Comparison of ENCODE assay signal across 22 mouse cellular contexts in genomic region chr5:110137816-110138215, GRCm38 (mm10). TPM values are rescaled to one million over a fixed set of nuclear protein-coding genes. Genes with fewer than 3 reads are reported as not detected.
DNase-seq lines count a peak whose midpoint lies in the region; TF ChIP-seq lines count a peak whose summit lies in the region.
"Had no signal": no experiment of that assay in that cellular context is flagged by ENCODE, and none has a peak within 500 bp of the region (broad histone marks: within the 10 kb centered on the region; RNA-seq: fewer than 3 reads in every experiment).

No protein-coding gene starts in this region.

- peak overlapping the region; percentile 23; the same call in 1 of the 2 replicates for H3K27ac ChIP-seq in MEL (ENCODE audit: control insufficient read depth, low read depth, low read length)
- H3K27ac ChIP-seq: embryonic facial prominence, embryonic 10.5 days; embryonic facial prominence, embryonic 12.5 days; forebrain, embryonic 13.5 days; forebrain, embryonic 15.5 days had no signal

- peak; percentile 67 for DNase-seq in A20 (ENCODE audit: low read depth, low spot score)
- DNase-seq in B cell, adult 2 months, result peak; percentile 5 to 38
- peak; percentile 62 for DNase-seq in MEL (ENCODE audit: low read depth, low spot score)
- DNase-seq in splenic B cell, adult 2 months (ENCODE audit: low read depth, low spot score), result peak; percentile 29
- DNase-seq in adrenal gland, adult 18-20 months (ENCODE audit: low spot score in 2 of 2), result no peak
- DNase-seq in kidney, postnatal 14 days, result no peak
- DNase-seq in ovary, postnatal 14 days (ENCODE audit: low spot score), result no peak
- DNase-seq: adrenal gland, adult 2 months; adrenal gland, postnatal 10 days; adrenal gland, postnatal 25 days; cerebellum, adult 11 months; cerebellum, adult 18-20 months; cerebellum, adult 8-10 months; cerebellum, adult 9-11 months; cerebellum, postnatal 25 days; forebrain, postnatal 0 days had no signal

- no peaks in the 10 kb centered on the region for H3K27me3 ChIP-seq in MEL (ENCODE audit: control insufficient read depth in 1 of 2, insufficient read depth in 2 of 2, low read length in 2 of 2)
- H3K27me3 ChIP-seq in splenic B cell, adult 2 months (ENCODE audit: control insufficient read depth, insufficient read depth, low read length, poor library complexity, severe bottlenecking), result no peaks in the 10 kb centered on the region
- H3K27me3 ChIP-seq: embryonic facial prominence, embryonic 12.5 days; forebrain, embryonic 13.5 days; forebrain, embryonic 15.5 days; Patski had no signal

- TF ChIP-seq EP300 in MEL (IDR thresholded peaks at IDR 0.05; ENCODE audit: low read depth in 1 of 2, low read length in 2 of 2), result no peak

- TF ChIP-seq CTCF in MEL (IDR thresholded peaks at IDR 0.05 in 2 of 3, conservative IDR thresholded peaks at IDR 0.05 in 1 of 3; ENCODE audit: control insufficient read depth in 1 of 3, insufficient read depth in 1 of 3, low read depth in 2 of 3, low read length in 3 of 3, poor library complexity in 1 of 3, severe bottlenecking in 1 of 3), result no peak

- no peaks in the 10 kb centered on the region for H3K9me3 ChIP-seq in MEL (replicated peaks; ENCODE audit: insufficient read depth, low read length)
- H3K9me3 ChIP-seq: embryonic facial prominence, embryonic 10.5 days; embryonic facial prominence, embryonic 12.5 days; forebrain, embryonic 13.5 days; forebrain, embryonic 15.5 days had no signal

- TF ChIP-seq POLR2A in MEL (IDR thresholded peaks at IDR 0.05; ENCODE audit: control insufficient read depth in 1 of 2, insufficient read depth in 1 of 2, low read depth in 1 of 2, low read length in 2 of 2, poor library complexity in 1 of 2), result no peak

- H3K79me2 ChIP-seq in MEL (ENCODE audit: control insufficient read depth, insufficient read depth, low read length, poor library complexity), result peaks cover 21% of the 10 kb centered on the region

- H3K4me3 ChIP-seq in MEL (ENCODE audit: control insufficient read depth in 1 of 2, insufficient read depth in 1 of 2, low read depth in 2 of 2, low read length in 2 of 2), result no peak overlapping the region
- H3K4me3 ChIP-seq: embryonic facial prominence, embryonic 10.5 days; embryonic facial prominence, embryonic 12.5 days; forebrain, embryonic 13.5 days; forebrain, embryonic 15.5 days had no signal

- no peak overlapping the region for H3K9ac ChIP-seq in MEL (ENCODE audit: control insufficient read depth, low read depth, low read length, poor library complexity, severe bottlenecking)
- H3K9ac ChIP-seq: embryonic facial prominence, embryonic 12.5 days; forebrain, embryonic 13.5 days; forebrain, embryonic 15.5 days; forebrain, postnatal 0 days had no signal

- H3K36me3 ChIP-seq in MEL (ENCODE audit: control insufficient read depth in 1 of 2, insufficient read depth in 2 of 2, low read length in 2 of 2), result peaks cover 7 to 52% of the 10 kb centered on the region in 2 experiments
- peaks cover 9% of the 10 kb centered on the region; the same call in 1 of the 2 replicates for H3K36me3 ChIP-seq in splenic B cell, adult 2 months (ENCODE audit: control insufficient read depth, insufficient read depth, low read length, poor library complexity, severe bottlenecking)

- H3K4me1 ChIP-seq in MEL (ENCODE audit: control insufficient read depth in 1 of 2, insufficient read depth in 2 of 2, low read length in 2 of 2), result peaks cover 37 to 49% of the 10 kb centered on the region in 2 experiments
- H3K4me1 ChIP-seq: embryonic facial prominence, embryonic 12.5 days had no signal

- no peak for TF ChIP-seq RAD21 in MEL (IDR thresholded peaks at IDR 0.05; ENCODE audit: low read depth, low read length)

TF ChIP-seq in MEL, 35 proteins besides CTCF, POLR2A, EP300 and RAD21:
- TF ChIP-seq TAL1 (IDR thresholded peaks at IDR 0.05; ENCODE audit: low read length) (no peak), ZC3H11A (IDR thresholded peaks at IDR 0.05; ENCODE audit: low read depth, low read length) (no peak), TCF12 (IDR thresholded peaks at IDR 0.05; ENCODE audit: low read depth, low read length) (no peak), UBTF (IDR thresholded peaks at IDR 0.05; ENCODE audit: borderline replicate concordance, insufficient read depth, low read depth, low read length) (no peak), MYC (IDR thresholded peaks at IDR 0.05; ENCODE audit: low read depth, low read length) (no peak), USF2 (IDR thresholded peaks at IDR 0.05; ENCODE audit: borderline replicate concordance in 1 of 2, insufficient read depth in 1 of 2, low read depth in 1 of 2, low read length in 2 of 2) (no peak), SIN3A (IDR thresholded peaks at IDR 0.05; ENCODE audit: low read length) (no peak; the same call in 1 of the 2 replicates), ZNF384 (IDR thresholded peaks at IDR 0.05; ENCODE audit: low read depth, low read length) (no peak), ELF1 (IDR thresholded peaks at IDR 0.05; ENCODE audit: low read depth, low read length) (no peak), MAX (IDR thresholded peaks at IDR 0.05; ENCODE audit: low read length) (no peak), POLR2AphosphoS5 (IDR thresholded peaks at IDR 0.05; ENCODE audit: borderline replicate concordance, low read depth, low read length) (no peak), MAZ (IDR thresholded peaks at IDR 0.05; ENCODE audit: low read depth, low read length) (no peak), HCFC1 (IDR thresholded peaks at IDR 0.05; ENCODE audit: low read depth, low read length) (no peak), E2F4 (IDR thresholded peaks at IDR 0.05; ENCODE audit: borderline replicate concordance, low read depth, low read length) (no peak), SMC3 (IDR thresholded peaks at IDR 0.05; ENCODE audit: low read depth, low read length) (no peak)

RNA-seq across cellular contexts. Expression of gene Chfr, which starts 2.2 kb away (rescaled TPM):
- 44.7 and 50.4 TPM in 2 replicates for total RNA-seq in MEL (2012; rRNA removed)
- polyA plus RNA-seq in MEL (2012; ENCODE audit: insufficient read depth in 1 of 2, insufficient read length in 2 of 2, low read depth in 1 of 2, low replicate concordance in 2 of 2, missing spikeins in 1 of 2), result 10 to 100 TPM in 1 of 2 experiments, not detected in 1; 63.9 TPM
- total RNA-seq in adrenal gland, adult 18-20 months (2021), result 10 to 100 TPM; 20.3 to 31.9 TPM

RNA-seq across cellular contexts. Expression of gene Zfp605, which starts 27.9 kb away (rescaled TPM):
- total RNA-seq in MEL (2012; rRNA removed), result 4.0 and 5.2 TPM in 2 replicates
- 1 to 10 TPM in 1 of 2 experiments, not detected in 1; 4.7 TPM for polyA plus RNA-seq in MEL (2012; ENCODE audit: insufficient read depth in 1 of 2, insufficient read length in 2 of 2, low read depth in 1 of 2, low replicate concordance in 2 of 2, missing spikeins in 1 of 2)
- total RNA-seq in adrenal gland, adult 18-20 months (2021), result 1 to 10 TPM; 6.0 to 6.2 TPM

RNA-seq across cellular contexts. Expression of gene Gtpbp6, which starts 29.8 kb away (rescaled TPM):
- total RNA-seq in MEL (2012; rRNA removed), result 39.7 and 50.2 TPM in 2 replicates
- 10 to 100 TPM in 1 of 2 experiments, not detected in 1; 59.1 TPM for polyA plus RNA-seq in MEL (2012; ENCODE audit: insufficient read depth in 1 of 2, insufficient read length in 2 of 2, low read depth in 1 of 2, low replicate concordance in 2 of 2, missing spikeins in 1 of 2)
- 10 to 100 TPM; 69.9 to 71.0 TPM for total RNA-seq in adrenal gland, adult 18-20 months (2021)

RNA-seq across cellular contexts. Expression of gene Plcxd1, which starts 38.0 kb away (rescaled TPM):
- total RNA-seq in MEL (2012; rRNA removed), result 0.46 and 0.77 TPM in 2 replicates
- polyA plus RNA-seq in MEL (2012; ENCODE audit: insufficient read depth in 1 of 2, insufficient read length in 2 of 2, low read depth in 1 of 2, low replicate concordance in 2 of 2, missing spikeins in 1 of 2), result 1 to 10 TPM in 1 of 2 experiments, not detected in 1; 2.5 TPM
- under 1 TPM in 1 of 2 experiments, not detected in 1; 0.19 TPM for total RNA-seq in adrenal gland, adult 18-20 months (2021)
- polyA plus RNA-seq: G1E had no signal

RNA-seq across cellular contexts. Expression of gene Golga3, which starts 38.7 kb away (rescaled TPM):
- total RNA-seq in MEL (2012; rRNA removed), result 16.3 and 17.4 TPM in 2 replicates
- polyA plus RNA-seq in MEL (2012; ENCODE audit: insufficient read depth in 1 of 2, insufficient read length in 2 of 2, low read depth in 1 of 2, low replicate concordance in 2 of 2, missing spikeins in 1 of 2), result 10 to 100 TPM; 21.7 to 80.3 TPM
- total RNA-seq in adrenal gland, adult 18-20 months (2021), result 10 to 100 TPM; 34.6 to 40.7 TPM

Comparison
In these comparisons a context has a peak if more than half of its experiments do, and no peak if none do; other contexts are left out.
1. DNase-seq: peak in A20 (single experiment), B cell, adult 2 months (2 of 2), MEL (single experiment) and splenic B cell, adult 2 months (single experiment); none in adrenal gland, adult 18-20 months (0 of 2), kidney, postnatal 14 days (single experiment) and ovary, postnatal 14 days (single experiment).